Mouse (Mus musculus) thymus, adult 2 months (tissue): ENCODE data around the gene Cdh13.

Experiments used
- CTCF ChIP-seq: fragments of 200-500 bp; IDR thresholded peaks from 2 replicates; pipeline ENCODE4 v1.5.1; 2012; ENCODE audit warnings: mild to moderate bottlenecking, control low read depth, low read length, moderate library complexity, borderline replicate concordance; ENCODE audit not compliant: control insufficient read depth, poor library complexity, insufficient read depth; ENCODE audit errors: extremely low read depth
- POLR2A ChIP-seq: fragments of 200-500 bp; IDR thresholded peaks from 2 replicates; pipeline ENCODE4 v1.6.1; 2012; ENCODE audit warnings: mild to moderate bottlenecking, low read length, control low read depth, moderate library complexity; ENCODE audit not compliant: control insufficient read depth, poor library complexity, insufficient read depth; ENCODE audit errors: extremely low read depth

DNA sequence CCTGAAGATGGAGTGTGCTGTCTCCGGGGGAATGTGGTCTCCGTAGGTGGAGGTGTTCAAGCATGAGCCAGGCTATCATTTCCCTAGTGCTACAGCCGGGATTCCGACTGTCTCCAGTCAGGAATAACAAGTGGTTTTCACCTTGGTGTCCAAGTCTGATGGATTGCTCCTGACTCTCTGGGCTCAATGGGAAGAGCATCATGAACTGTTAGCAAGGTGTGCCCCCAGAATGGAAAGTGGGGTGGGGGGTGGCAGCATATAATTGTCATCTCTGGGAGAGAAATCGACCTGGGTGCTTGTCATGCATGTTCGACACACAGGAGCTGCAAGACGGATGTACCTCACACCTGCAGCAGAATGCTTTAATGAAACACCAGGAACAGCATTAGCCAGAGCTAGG, 47.9 kb upstream of the Cdh13 start:
- TF ChIP-seq CTCF (no peak), POLR2A (no peak)
